Mouse (Mus musculus): ENCODE measurements around the gene Mst1r. TPM values are rescaled to one million over a fixed set of nuclear protein-coding genes. Genes with fewer than 3 reads are reported as not detected.

Gene Mst1r
- total and polyA plus RNA-seq, 3 experiments, result not detected

GRCm38 (mm10) chr9:107900840-107901626 lies 5.6 kb upstream of the Mst1r start:
- Histone ChIP-seq H3K9me3 (replicated peaks; ENCODE audit: low read length) (no peaks in the 10 kb centered on the region), H3K4me1 (ENCODE audit: control insufficient read depth in 1 of 2, insufficient read depth in 2 of 2) (peaks cover 9 to 28% of the 10 kb centered on the region in 2 experiments; a peak in 3 of 4 replicates), H3K4me2 (ENCODE audit: insufficient read depth, low read depth, poor library complexity, severe bottlenecking) (no peak overlapping the region), H3K79me2 (replicated peaks; ENCODE audit: control insufficient read depth, extremely low read depth, insufficient read depth, poor library complexity, severe bottlenecking) (no peaks in the 10 kb centered on the region), H3K36me3 (replicated peaks in 1 of 2; ENCODE audit: control insufficient read depth in 1 of 2, insufficient read depth in 1 of 2, low read length in 1 of 2) (peaks cover 25 to 51% of the 10 kb centered on the region in 2 experiments), H3K4me3 (replicated peaks in 1 of 3; ENCODE audit: low read depth in 2 of 3, low read length in 2 of 3, poor library complexity in 1 of 3) (no peak overlapping the region), H3K9ac (ENCODE audit: insufficient read depth, low read depth) (no peak overlapping the region), H3K27me3 (replicated peaks) (no peaks in the 10 kb centered on the region), H3K27ac (ENCODE audit: insufficient read depth, low read depth) (no peak overlapping the region)
- dilution Hi-C loops (cut with MboI; ENCODE audit: extremely low pct_ligation_motif_present, extremely low pct_unique_long_range_greater_than_20kb, low sequenced_read_pairs) (no loop called here), in situ Hi-C loops (cut with MboI; ENCODE audit: low pct_ligation_motif_present, low pct_unique_long_range_greater_than_20kb, low sequenced_read_pairs) (no loop called here)
- DNase-seq (ENCODE audit: extremely low read depth), result no peak
- TF ChIP-seq NRF1 (IDR thresholded peaks at IDR 0.05; ENCODE audit: low read depth, low read length) (no peak), POLR2A (IDR thresholded peaks at IDR 0.05; ENCODE audit: low read depth, low read length) (no peak), ZC3H11A (IDR thresholded peaks at IDR 0.05; ENCODE audit: low read depth, low read length) (no peak), MAX (IDR thresholded peaks at IDR 0.05; ENCODE audit: low read length) (no peak), GABPA (IDR thresholded peaks at IDR 0.05; ENCODE audit: insufficient replicate concordance, low read depth, low read length) (no peak), UBTF (IDR thresholded peaks at IDR 0.05; ENCODE audit: low read depth, low read length) (no peak), NELFE (IDR thresholded peaks at IDR 0.05; ENCODE audit: low read depth, low read length) (no peak), ELF1 (IDR thresholded peaks at IDR 0.05; ENCODE audit: low read depth, low read length) (no peak), ZNF384 (IDR thresholded peaks at IDR 0.05; ENCODE audit: low read depth, low read length) (no peak), IRF4 (IDR thresholded peaks at IDR 0.05; ENCODE audit: low read depth, low read length) (no peak), CHD2 (IDR thresholded peaks at IDR 0.05; ENCODE audit: low read length) (no peak), MAZ (IDR thresholded peaks at IDR 0.05; ENCODE audit: low read depth, low read length) (no peak), HCFC1 (IDR thresholded peaks at IDR 0.05; ENCODE audit: low read depth, low read length) (no peak), SMC3 (IDR thresholded peaks at IDR 0.05; ENCODE audit: low read depth, low read length) (no peak), USF2 (conservative IDR thresholded peaks at IDR 0.05; ENCODE audit: low read depth, low read length) (no peak), ZMIZ1 (IDR thresholded peaks at IDR 0.05; ENCODE audit: low read depth, low read length) (no peak), TCF12 (IDR thresholded peaks at IDR 0.05; ENCODE audit: low read depth, low read length) (no peak), TBP (conservative IDR thresholded peaks at IDR 0.05; ENCODE audit: low read depth, low read length) (no peak), MXI1 (IDR thresholded peaks at IDR 0.05; ENCODE audit: low read depth, low read length) (no peak)

GRCm38 (mm10) chr9:107901627-107901914 lies 5.1 kb upstream of the Mst1r start:
- DNase-seq (ENCODE audit: extremely low read depth), result no peak
- peaks cover 13 to 31% of the 10 kb centered on the region in 2 experiments; a peak in 3 of 4 replicates for H3K4me1 ChIP-seq (ENCODE audit: control insufficient read depth in 1 of 2, insufficient read depth in 2 of 2)
- TF ChIP-seq HCFC1 (IDR thresholded peaks at IDR 0.05; ENCODE audit: low read depth, low read length), result no peak
- TF ChIP-seq EP300 (IDR thresholded peaks at IDR 0.05; ENCODE audit: low read length), result no peak
- TF ChIP-seq RCOR1 (conservative IDR thresholded peaks at IDR 0.05; ENCODE audit: low read depth, low read length), result no peak
- TF ChIP-seq CHD1 (IDR thresholded peaks at IDR 0.05; ENCODE audit: low read depth, low read length), result no peak
- no peak for TF ChIP-seq ZKSCAN1 (IDR thresholded peaks at IDR 0.05; ENCODE audit: borderline replicate concordance, low read depth, low read length)
- TF ChIP-seq JUND (conservative IDR thresholded peaks at IDR 0.05; ENCODE audit: low read depth, low read length), result no peak
- no peak for TF ChIP-seq NRF1 (IDR thresholded peaks at IDR 0.05; ENCODE audit: low read depth, low read length)
- TF ChIP-seq SIN3A (IDR thresholded peaks at IDR 0.05; ENCODE audit: low read length), result no peak
- dilution Hi-C loops (cut with MboI; ENCODE audit: extremely low pct_ligation_motif_present, extremely low pct_unique_long_range_greater_than_20kb, low sequenced_read_pairs) (no loop called here), in situ Hi-C loops (cut with MboI; ENCODE audit: low pct_ligation_motif_present, low pct_unique_long_range_greater_than_20kb, low sequenced_read_pairs) (no loop called here)
- H3K9me3 ChIP-seq (replicated peaks; ENCODE audit: low read length), result no peaks in the 10 kb centered on the region
- H3K79me2 ChIP-seq (replicated peaks; ENCODE audit: control insufficient read depth, extremely low read depth, insufficient read depth, poor library complexity, severe bottlenecking), result no peaks in the 10 kb centered on the region
- H3K36me3 ChIP-seq (replicated peaks in 1 of 2; ENCODE audit: control insufficient read depth in 1 of 2, insufficient read depth in 1 of 2, low read length in 1 of 2), result peaks cover 25 to 49% of the 10 kb centered on the region in 2 experiments
- H3K4me2 ChIP-seq (ENCODE audit: insufficient read depth, low read depth, poor library complexity, severe bottlenecking), result no peak overlapping the region
- no peaks in the 10 kb centered on the region for H3K27me3 ChIP-seq (replicated peaks)
- no peak overlapping the region for H3K9ac ChIP-seq (ENCODE audit: insufficient read depth, low read depth)
- no peak overlapping the region for H3K27ac ChIP-seq (ENCODE audit: insufficient read depth, low read depth)
- H3K4me3 ChIP-seq (replicated peaks in 1 of 3; ENCODE audit: low read depth in 2 of 3, low read length in 2 of 3, poor library complexity in 1 of 3), result no peak overlapping the region
